Mouse (Mus musculus) cerebral cortex, adult 2 months (tissue): ENCODE measurements around the gene Med13l.

Experiments used
- WGBS: fragments of 180-500 bp; shearing (Covaris S2); methylation state at CpG from one replicate; pipeline ENCODE4 v1.1.7; 2018; 5-methylcytosine and 5-hydroxymethylcytosine counted together

Med13l gene

DNA sequence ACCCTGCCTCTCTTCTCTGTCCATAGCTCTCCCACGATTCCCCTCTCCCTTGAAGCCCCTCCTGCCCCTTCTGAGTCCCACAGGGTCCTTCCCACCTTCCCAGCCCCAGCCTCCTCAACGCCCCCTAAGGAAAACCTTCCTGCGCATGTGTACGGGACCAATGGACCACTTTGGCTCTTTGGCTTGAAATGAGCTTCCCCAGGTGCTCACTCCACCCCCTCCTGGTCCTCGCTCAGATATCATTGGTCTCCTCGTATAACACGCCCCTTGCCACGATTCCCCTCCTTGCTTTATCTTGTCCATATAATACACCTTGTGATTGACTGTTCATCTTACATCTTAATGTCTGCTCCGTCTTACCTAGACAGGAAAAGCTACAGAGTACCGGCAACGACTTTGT is 237.3 kb downstream of the Med13l start:
- 93% methylated on average over 11 of the region's 11 CpGs for WGBS

DNA sequence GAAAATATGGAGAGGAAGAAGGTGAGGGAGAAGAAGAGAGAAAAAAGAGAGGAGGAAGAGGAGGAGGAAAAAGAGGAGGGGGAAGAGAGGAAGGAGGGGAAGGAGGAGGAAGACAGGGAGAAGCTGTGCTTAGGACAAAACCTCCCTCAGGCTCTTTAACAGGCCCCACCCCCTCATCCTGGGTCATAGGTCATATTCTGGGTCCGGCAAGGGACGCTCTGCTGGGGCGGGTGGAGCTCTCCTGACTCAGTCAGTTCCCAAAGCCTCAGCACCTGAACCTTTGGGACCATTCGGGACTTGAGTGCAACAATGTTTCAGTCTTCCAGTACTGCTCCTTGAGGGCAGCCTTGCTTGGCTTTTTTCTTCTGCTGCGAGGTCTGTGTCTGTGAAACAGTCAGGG is 241.1 kb downstream of the Med13l start:
- WGBS, result 65% methylated on average over 5 of the region's 5 CpGs

DNA sequence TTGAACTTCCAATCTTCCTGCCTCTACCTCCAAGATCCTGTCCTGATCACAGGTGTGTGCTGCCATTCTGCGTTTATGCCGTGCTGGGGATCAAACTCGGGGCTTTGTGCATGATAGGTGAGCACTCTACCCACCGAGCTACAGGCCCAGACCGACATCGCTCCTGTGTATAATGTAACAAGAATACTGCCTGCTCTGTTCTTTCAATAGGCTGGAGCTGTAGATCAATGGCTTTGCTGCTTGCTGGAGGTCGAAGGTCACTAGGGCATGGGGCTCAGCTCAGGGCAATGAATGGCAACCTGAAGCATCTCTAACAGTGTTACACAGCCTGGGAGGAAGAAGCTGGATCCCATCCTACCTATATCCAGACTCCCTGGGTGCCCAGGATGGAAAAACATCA is 241.6 kb downstream of the Med13l start:
- WGBS, result 94% methylated on average over 7 of the region's 7 CpGs

DNA sequence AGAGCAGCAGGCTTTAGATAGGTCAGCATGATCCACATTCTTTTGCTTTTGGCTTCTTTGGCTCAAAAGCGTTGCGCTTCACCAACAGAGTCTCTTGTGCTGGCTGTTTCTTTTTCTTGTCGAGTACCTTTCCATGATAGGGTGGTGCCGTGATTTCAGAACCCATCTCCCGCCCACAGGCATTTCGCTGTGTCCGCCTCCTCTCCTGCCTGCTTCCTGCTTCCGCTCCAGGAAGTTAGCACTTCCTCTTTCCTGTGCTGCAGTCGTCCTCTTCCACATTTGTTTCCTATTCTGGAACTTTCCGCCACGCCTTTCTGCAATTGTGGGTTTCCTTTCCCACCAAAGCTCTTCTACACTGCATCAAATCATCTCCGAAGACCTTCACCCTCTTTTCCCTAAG is 248.5 kb downstream of the Med13l start:
- 73% methylated on average over 12 of the region's 12 CpGs for WGBS

DNA sequence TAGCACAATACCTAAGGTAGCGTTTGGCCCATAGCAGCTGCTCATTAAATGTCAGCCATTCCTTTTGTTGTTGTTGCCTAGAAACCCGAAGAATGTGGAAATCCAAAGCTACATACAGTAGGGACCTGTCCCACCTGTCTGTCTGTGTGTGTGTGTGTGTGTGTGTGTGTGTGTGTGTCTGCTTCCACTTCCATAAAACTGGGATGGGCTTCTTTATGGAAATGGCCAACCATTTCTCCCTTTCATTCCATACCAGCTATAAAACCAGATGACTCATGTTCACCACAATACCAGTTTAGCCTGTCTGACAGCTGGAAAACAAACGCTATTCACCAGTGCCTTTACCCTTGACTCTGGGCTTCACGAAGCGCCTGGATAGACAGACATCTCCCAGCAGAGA is 249.1 kb downstream of the Med13l start:
- whole genome bisulfite sequencing, result 84% methylated on average over 5 of the region's 5 CpGs

DNA sequence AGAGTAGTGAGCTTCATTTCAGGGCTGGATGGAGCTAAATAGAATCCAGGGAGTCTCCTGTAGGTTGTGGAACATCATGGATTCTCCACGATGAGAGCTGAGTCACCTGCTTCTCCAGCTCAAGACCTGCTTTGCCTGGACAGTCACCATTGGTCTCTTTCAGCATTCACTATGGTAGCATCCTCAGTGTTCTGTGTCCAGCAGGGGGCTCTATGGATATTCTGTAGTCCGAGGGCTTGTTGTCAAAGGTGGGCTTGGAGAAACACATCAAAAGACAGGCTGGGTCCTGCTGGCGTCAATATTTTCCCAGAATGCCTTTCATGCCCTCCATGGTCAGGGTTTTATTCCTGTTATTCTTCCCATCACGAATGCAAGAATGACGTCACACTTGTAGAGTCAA is 251.2 kb downstream of the Med13l start:
- 58% methylated on average over 5 of the region's 5 CpGs for WGBS

DNA sequence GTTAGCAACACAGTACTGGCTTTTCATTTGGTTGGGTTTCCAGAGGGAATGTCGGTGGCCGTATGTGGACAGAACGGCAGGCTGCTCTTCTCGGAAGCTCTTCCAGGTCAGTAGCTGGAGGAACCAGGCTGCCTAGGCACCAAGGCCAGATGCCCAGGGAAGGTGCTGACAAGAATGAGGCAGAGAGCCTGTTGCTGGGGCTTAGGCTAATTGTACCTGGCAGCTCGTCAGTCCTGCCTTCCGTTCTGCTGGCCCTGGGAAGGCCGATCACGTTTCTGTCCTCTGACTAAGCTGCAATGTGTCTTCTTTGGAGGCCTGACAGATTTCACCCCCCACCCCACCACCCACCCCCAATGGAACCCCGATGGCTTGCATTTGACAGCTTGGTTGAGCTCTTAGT is 251.9 kb downstream of the Med13l start:
- WGBS, result 76% methylated on average over 9 of the region's 9 CpGs

DNA sequence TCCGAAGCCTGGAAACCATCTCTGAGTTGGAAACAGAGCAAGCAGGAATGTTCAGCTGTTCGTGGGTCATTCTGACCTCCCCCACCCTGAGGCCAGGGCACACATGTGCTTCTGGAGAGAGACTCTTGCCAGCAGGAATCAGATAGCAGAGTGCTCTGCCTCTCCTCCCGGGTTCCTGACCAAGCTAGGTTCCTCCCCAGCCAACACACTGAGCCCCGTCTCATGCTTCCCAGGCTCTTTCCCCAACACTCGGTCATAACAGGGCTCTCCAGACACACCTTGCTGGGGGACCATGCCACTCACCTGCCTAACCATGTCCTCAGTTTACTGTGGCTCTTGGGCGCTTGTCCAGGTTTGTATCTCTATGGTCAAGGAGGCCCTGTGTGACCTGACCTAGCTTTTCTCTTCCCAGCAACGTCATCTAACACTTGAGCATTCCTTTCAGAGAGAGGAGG is 252.5 kb downstream of the Med13l start:
- 86% methylated on average over 7 of the region's 7 CpGs for WGBS

DNA sequence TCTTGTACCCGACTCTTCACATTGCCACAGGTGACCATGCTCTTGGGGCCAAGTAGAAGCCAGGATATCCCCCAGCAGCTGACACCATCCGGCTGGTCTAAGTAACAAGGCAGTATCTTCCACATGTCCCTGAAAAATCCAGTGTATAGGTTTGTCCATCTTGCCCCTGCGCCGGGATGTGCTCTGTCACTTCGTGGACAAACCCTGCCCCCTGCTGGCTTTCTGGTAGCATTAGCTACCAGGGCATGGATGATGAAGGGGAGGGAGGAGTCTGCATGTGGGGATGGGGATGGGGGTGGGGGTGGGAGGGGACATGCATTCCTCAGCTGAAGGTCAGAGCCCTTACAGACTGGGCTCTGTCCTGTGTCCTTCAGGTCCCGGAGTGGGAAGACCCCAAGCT is 253.6 kb downstream of the Med13l start:
- WGBS, result 52% methylated on average over 6 of the region's 6 CpGs
